Mouse (Mus musculus) mature B cell (primary cell): ENCODE results near the gene Tmem211.

Source experiments
- in situ Hi-C: fragments of 300-500 bp; cut with MboI; formaldehyde crosslinking; loops from 2 replicates; pipeline ENCODE4 v1.14.3; 2019

Gene Tmem211

GRCm38 (mm10) chr5:113214041-113214440, 12.7 kb upstream of the Tmem211 start:
- in situ Hi-C loops: no loop called here

GRCm38 (mm10) chr5:113214455-113214854, 12.3 kb upstream of the Tmem211 start:
- in situ Hi-C loops: no loop called here

- in situ Hi-C loops: no loop called here
Measured at GRCm38 (mm10) chr5:113215610-113216011, 11.1 kb upstream of the Tmem211 start.

GRCm38 (mm10) chr5:113216328-113216960, 10.3 kb upstream of the Tmem211 start:
- in situ Hi-C loops: no loop called here

- in situ Hi-C loops: no loop called here
Measured at GRCm38 (mm10) chr5:113217076-113217475, 9.6 kb upstream of the Tmem211 start.

- in situ Hi-C loops: no loop called here
Measured at GRCm38 (mm10) chr5:113218617-113219235, 8.0 kb upstream of the Tmem211 start.

GRCm38 (mm10) chr5:113219450-113219849, 7.3 kb upstream of the Tmem211 start:
- in situ Hi-C loops: no loop called here

GRCm38 (mm10) chr5:113219876-113220275, 6.8 kb upstream of the Tmem211 start:
- in situ Hi-C loops: no loop called here

GRCm38 (mm10) chr5:113220383-113221146, 6.1 kb upstream of the Tmem211 start:
- in situ Hi-C loops: no loop called here

GRCm38 (mm10) chr5:113221147-113221865, 5.4 kb upstream of the Tmem211 start, which contains the start of gene 2900026A02Rik:
TSS of gene 2900026A02Rik (minus strand) at chr5:113221236.
- in situ Hi-C loops: no loop called here

GRCm38 (mm10) chr5:113223888-113224287, 2.8 kb upstream of the Tmem211 start:
- in situ Hi-C loops: no loop called here

GRCm38 (mm10) chr5:113225271-113225670, 1.4 kb upstream of the Tmem211 start:
- in situ Hi-C loops: no loop called here

- in situ Hi-C loops: no loop called here
Measured at GRCm38 (mm10) chr5:113225686-113226435, 848 bp upstream of the Tmem211 start.

- in situ Hi-C loops: no loop called here
Measured at GRCm38 (mm10) chr5:113230196-113230595, 3.5 kb downstream of the Tmem211 start.

- in situ Hi-C loops: no loop called here
Measured at GRCm38 (mm10) chr5:113249263-113249930, 22.7 kb downstream of the Tmem211 start.

GRCm38 (mm10) chr5:113250806-113251205, 24.1 kb downstream of the Tmem211 start:
- in situ Hi-C loops: no loop called here

GRCm38 (mm10) chr5:113265637-113266036, 38.9 kb downstream of the Tmem211 start:
- in situ Hi-C loops: no loop called here

- in situ Hi-C loops: no loop called here
Measured at GRCm38 (mm10) chr5:113268246-113268645, 41.5 kb downstream of the Tmem211 start.

GRCm38 (mm10) chr5:113270043-113270442, 43.3 kb downstream of the Tmem211 start:
- in situ Hi-C loops: no loop called here

- in situ Hi-C loops: no loop called here
Measured at GRCm38 (mm10) chr5:113271207-113271811, 44.6 kb downstream of the Tmem211 start.
